Mouse (Mus musculus) cerebellum, adult 18-20 months (tissue): ENCODE data around the gene Pdhb.

Experiments
- DNase-seq, 2 experiments: peaks; one replicate each; pipeline ENCODE4 v3.0.0; 2021

Pdhb gene

GRCm38 (mm10) chr14:8186278-8187045, 13.6 kb upstream of the Pdhb start:
- DNase-seq, result peak in 1 of 2 experiments; percentile 21

DNA sequence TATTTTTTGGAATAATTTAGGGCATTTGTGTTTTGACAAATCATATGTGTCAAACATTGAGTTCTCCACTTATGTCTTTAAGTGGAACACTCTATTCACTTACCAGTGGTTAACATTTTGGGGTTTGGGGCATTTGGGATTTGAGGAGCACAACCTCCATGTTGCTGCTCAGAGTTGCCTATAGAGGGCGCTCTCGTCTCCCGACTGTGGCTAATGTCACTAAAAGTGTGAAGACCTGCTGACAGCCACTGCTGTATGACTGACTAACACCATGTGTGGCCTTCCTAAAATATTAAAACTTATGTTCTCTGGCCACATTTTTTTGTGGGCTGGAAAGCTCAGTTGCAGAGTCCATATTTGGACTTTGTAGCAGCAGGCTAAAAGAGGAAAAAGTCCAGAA, 10.5 kb upstream of the Pdhb start:
- DNase-seq, result no peak

- DNase-seq, result no peak
Measured at GRCm38 (mm10) chr14:8180371-8181035, 7.7 kb upstream of the Pdhb start.

- no peak for DNase-seq
Measured at GRCm38 (mm10) chr14:8176251-8176650, 3.4 kb upstream of the Pdhb start.

- DNase-seq, result no peak
Measured at GRCm38 (mm10) chr14:8174634-8175033, 1.8 kb upstream of the Pdhb start.

DNA sequence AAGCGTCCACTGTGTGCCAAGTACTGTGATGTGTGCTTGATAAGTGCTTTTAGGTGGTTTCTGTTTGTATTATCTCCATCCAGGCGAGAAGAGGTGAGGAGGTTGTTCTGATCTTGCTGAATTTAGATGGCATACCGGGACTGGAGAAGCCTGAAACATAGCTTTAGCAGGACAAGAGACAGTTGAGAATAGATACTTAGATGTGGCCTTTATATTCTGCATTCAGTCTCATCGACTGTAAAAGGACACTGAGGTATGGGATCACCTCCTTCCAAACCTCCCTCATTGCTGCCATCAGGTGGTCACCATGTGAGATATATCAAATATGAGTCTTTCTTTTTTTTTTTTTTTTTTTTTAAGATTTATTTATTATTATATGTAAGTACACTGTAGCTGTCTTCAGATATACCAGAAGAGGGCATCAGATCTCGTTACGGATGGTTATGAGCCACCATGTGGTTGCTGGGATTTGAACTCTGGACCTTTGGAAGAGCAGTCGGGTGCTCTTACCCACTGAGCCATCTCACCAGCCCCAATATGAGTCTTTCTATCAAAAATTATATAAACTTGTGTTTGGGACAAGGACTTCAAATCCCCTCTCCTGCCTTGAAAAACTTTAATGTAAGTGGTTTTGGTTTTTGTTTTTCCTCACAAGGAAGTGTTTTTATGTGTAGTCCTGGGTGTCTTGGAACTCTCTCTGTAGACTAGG, 871 bp upstream of the Pdhb start:
- peak; percentile 70 to 78 for DNase-seq

DNA sequence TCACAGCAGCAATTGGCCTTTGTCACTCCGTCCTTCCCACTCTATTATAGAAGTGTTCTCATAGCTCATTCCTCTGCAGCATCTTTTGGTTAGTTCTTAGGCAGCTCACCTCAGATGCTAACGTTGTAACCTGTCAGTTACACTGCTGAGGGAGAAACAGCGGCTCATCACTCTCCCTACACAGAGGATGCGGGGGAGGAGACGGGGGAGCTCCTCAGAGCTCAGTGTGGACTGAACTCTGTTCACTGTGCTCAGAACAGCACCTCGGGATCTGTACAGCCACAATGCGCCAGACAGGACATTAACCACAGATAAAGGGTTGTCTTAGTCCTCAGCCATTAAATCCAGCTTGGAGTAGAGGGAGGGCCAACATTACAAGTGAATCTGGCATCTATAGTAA, 8.4 kb downstream of the Pdhb start:
- no peak for DNase-seq

DNA sequence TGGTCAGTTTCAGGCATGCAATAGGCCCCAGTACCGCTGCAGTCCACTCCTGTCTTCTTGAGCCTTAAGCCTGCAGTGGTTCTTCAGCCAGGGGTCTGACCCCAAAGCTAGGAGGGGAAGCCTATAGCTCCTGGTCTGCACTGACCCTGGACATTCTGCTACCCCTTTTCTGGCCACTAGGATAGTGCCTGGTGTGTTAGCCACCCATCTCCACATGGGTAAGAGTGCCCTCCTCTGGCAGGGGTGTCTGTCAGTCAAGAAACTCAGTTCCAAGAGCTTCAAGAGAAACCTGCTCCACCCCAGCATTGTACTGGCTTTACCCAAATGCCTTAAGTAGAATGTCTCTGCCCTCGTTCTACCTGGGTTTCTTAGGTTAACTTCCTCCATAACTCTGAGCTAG, 11.0 kb downstream of the Pdhb start:
- no peak for DNase-seq

- DNase-seq, result no peak
Measured at GRCm38 (mm10) chr14:8159141-8159540, 13.7 kb downstream of the Pdhb start.

DNA sequence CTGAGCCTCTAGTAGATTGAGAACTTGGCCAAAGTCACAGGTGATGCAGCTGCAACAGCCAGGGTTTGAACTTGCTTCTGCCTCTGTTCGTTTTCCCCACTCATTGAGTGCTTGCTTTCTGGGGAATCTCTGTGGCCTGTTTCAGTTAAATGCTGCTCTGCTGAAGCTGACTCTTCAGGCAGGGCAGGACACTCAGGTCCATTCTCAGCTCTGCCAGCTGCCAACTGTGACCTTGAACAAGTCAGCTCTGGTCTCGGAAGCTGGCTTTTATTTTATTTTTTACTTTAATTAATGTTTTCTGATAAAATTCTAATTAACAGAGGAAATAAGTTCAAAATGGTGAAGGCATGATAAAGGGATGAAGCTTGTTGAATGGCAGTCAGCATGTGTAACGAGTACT, 14.1 kb downstream of the Pdhb start:
- no peak for DNase-seq

- no peak for DNase-seq
Measured at GRCm38 (mm10) chr14:8156947-8157346, 15.9 kb downstream of the Pdhb start.

DNA sequence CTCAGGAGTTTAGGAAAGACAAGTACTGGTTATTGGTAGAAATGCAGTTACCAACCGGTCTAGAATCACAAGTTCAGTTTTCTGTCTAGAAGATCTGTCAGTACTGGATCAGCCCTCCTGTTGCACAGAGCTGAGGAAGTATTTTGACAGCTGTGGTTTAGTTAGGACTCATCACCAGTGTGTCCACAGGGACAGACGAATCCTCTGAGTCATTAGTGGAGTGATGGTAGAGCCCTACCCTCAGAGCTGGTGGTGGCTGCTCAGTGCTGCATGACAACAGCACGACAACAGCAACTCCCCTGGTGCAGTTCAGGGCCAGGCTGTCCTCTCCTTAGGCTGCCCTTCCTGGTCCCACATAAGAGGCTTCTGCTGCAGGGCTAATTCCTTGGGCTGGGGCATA, 18.8 kb downstream of the Pdhb start:
- no peak for DNase-seq

DNA sequence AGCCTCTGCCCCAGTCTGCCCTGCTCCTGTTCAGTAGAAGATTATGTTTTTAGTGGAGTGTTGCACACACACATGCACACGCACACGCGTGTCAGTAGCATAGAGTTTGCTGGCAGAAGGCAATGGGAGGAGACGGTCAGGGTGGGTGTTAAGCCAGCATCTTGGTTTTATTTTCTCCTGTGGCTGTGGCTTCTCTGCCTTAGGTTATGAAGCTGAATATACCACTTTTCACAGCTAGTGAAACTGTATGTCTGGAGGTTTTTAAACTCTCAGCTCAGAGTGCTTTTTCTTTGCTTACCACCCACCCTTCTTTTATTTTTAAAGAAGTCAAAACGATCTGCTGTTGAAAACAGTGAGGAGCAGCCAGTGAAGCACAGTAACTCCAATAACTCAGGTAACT, 21.1 kb downstream of the Pdhb start:
- no peak for DNase-seq

DNA sequence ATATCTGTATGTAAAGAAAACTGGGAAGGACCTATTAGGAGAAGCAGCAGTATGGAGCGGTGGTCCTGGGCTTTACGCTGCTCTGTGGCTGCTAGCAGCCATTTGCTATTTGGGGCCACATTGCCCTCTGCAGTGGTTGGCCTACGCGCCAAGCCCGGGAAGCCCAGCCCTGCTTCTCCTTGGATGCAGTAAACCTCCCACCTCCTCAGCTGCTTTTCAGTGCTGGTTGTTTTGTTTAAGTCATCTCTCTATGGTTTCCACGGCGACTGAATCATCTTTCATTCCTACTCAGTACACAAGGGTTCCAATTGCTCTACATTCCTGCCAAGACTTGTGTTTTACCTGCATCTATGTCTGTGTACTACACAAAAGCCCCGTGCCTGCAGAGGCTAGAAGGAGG, 24.0 kb downstream of the Pdhb start:
- DNase-seq, result no peak

DNA sequence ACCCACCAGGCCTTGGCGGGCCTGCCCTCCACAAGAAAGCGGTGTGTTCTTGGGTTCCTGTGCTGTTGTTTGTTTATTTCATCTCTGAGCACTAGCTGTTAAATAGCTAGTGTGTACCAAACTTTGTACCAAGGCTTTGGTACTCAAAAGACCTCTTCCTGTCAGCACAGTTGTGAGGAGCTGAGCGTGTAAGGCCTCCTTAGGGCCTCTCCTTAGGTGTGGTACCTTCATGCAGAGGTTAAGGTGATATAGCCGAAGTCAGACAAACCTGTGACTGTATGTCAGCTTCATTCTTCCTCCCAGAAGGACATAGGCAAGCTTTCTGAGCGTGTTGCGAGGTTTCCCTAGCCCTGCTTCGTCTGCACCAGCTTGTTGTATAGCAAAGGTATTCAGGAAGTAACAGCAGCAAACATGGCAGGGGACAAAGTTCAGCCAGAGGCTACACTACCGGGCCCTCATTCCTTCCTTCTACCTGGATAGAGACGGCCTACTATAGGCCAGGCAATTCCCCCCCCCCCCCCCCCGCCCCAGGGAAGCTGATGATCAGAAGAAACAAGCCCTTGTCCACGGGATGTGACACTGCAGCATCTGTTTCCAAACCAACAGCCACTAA, 26.1 kb downstream of the Pdhb start:
- DNase-seq, result no peak

GRCm38 (mm10) chr14:8145594-8146558, 26.9 kb downstream of the Pdhb start:
- no peak for DNase-seq

DNA sequence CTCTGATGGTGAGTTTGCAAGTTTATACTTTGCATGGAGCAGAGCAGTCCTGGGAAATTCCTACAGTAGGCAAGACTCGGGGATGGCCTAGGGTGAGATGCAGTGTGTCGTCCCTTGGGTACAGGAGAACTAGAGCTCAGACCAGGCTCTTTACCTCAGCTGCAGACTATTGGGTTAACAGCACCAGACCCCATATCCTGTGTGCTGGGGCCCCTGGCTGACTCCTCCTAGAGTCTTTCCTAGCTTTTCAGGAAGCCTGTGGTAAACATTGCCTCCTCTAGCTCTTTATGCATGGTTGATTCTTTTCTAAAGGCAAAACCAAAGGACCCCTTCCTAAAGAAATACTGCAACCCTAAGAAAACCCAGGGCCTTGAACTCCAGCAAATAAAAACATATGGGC, 31.7 kb downstream of the Pdhb start:
- no peak for DNase-seq

GRCm38 (mm10) chr14:8139724-8140710, 32.8 kb downstream of the Pdhb start:
- no peak for DNase-seq

- peak; percentile 50 to 59 for DNase-seq
Measured at GRCm38 (mm10) chr14:8135130-8135529, 37.7 kb downstream of the Pdhb start.

GRCm38 (mm10) chr14:8134234-8134633, 38.6 kb downstream of the Pdhb start:
- DNase-seq, result no peak

DNA sequence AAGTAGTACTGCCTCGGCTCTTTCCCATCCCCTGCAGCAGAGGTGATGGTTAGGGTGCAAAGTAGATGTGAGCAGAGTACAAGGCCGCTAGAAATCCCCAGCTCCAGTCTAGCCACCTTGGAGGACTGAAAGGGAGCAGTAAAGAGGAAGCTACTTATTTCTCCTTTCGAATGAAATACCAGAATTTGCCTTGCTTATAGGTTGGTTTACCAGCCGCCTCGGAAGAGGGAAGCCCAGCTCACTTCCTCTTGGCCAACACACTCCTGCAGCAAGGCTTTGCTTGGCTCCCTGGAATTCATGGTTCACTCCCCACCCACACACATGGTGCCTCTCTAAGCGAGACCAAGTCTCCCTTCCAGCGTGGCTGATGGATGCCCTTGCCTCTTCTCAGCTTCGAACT, 40.0 kb downstream of the Pdhb start:
- no peak for DNase-seq
